Mouse (Mus musculus): ENCODE measurements around the gene Gabpb2.

DNA sequence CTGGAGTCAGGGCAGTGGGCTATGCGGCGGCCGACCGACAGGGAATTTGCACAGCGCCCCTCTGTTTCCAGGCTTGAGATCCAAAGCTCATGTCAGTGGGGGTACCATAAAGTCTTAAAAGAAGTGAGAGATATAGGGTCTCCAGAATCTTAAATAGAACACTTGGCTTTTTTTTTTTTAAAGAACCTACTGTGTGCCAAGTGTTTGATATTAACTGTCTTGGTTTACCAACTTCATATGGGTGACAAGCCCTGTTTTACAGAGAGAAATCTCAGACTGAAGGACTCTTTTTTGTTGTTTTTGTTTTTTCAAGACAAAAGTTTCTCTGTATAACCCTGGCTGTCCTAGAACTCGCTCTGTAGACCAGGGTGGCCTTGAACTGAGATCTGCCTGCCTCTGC is 76.9 kb downstream of the Gabpb2 start:
- TF ChIP-seq CTCF (IDR thresholded peaks at IDR 0.05; ENCODE audit: low read depth) = no peak
- no peak for TF ChIP-seq EP300 (IDR thresholded peaks at IDR 0.05; ENCODE audit: low read depth)
